Mouse (Mus musculus): Measurements from ENCODE around the gene Fars2. TPM values are rescaled to one million over a fixed set of nuclear protein-coding genes. Genes with fewer than 3 reads are reported as not detected.

Fars2 gene
- total RNA-seq, 1 experiment from 2014 or later, result 25.7 TPM

- no peak for ATAC-seq (replicated peaks; ENCODE audit: insufficient number of reproducible peaks, low FRiP score, low TSS enrichment, poor library complexity, severe bottlenecking)
Observed at GRCm38 (mm10) chr13:36728509-36728908, 611.3 kb downstream of the Fars2 start.

- no peak for ATAC-seq (replicated peaks; ENCODE audit: insufficient number of reproducible peaks, low FRiP score, low TSS enrichment, poor library complexity, severe bottlenecking)
Observed at GRCm38 (mm10) chr13:36729731-36730340, 612.6 kb downstream of the Fars2 start.

- no peak for ATAC-seq (replicated peaks; ENCODE audit: insufficient number of reproducible peaks, low FRiP score, low TSS enrichment, poor library complexity, severe bottlenecking)
Observed at GRCm38 (mm10) chr13:36730341-36730761, 613.1 kb downstream of the Fars2 start.

GRCm38 (mm10) chr13:36731016-36731930, 614.1 kb downstream of the Fars2 start:
- ATAC-seq (replicated peaks; ENCODE audit: insufficient number of reproducible peaks, low FRiP score, low TSS enrichment, poor library complexity, severe bottlenecking), result no peak

- ATAC-seq (replicated peaks; ENCODE audit: insufficient number of reproducible peaks, low FRiP score, low TSS enrichment, poor library complexity, severe bottlenecking), result no peak
Observed at GRCm38 (mm10) chr13:36731931-36732461, 614.8 kb downstream of the Fars2 start.

- no peak for ATAC-seq (replicated peaks; ENCODE audit: insufficient number of reproducible peaks, low FRiP score, low TSS enrichment, poor library complexity, severe bottlenecking)
Observed at GRCm38 (mm10) chr13:36732891-36733490, 615.8 kb downstream of the Fars2 start.

GRCm38 (mm10) chr13:36733566-36733965, 616.4 kb downstream of the Fars2 start:
- ATAC-seq (replicated peaks; ENCODE audit: insufficient number of reproducible peaks, low FRiP score, low TSS enrichment, poor library complexity, severe bottlenecking), result no peak

- ATAC-seq (replicated peaks; ENCODE audit: insufficient number of reproducible peaks, low FRiP score, low TSS enrichment, poor library complexity, severe bottlenecking), result no peak
Observed at GRCm38 (mm10) chr13:36733989-36734690, 616.9 kb downstream of the Fars2 start.

GRCm38 (mm10) chr13:36734731-36735571, 617.7 kb downstream of the Fars2 start, which contains the start of gene Nrn1:
TSS of gene Nrn1 (minus strand) at chr13:36735131.
- no peak for ATAC-seq (replicated peaks; ENCODE audit: insufficient number of reproducible peaks, low FRiP score, low TSS enrichment, poor library complexity, severe bottlenecking)

GRCm38 (mm10) chr13:36735901-36736618, 618.8 kb downstream of the Fars2 start:
- no peak for ATAC-seq (replicated peaks; ENCODE audit: insufficient number of reproducible peaks, low FRiP score, low TSS enrichment, poor library complexity, severe bottlenecking)

- ATAC-seq (replicated peaks; ENCODE audit: insufficient number of reproducible peaks, low FRiP score, low TSS enrichment, poor library complexity, severe bottlenecking), result no peak
Observed at GRCm38 (mm10) chr13:36736619-36736996, 619.4 kb downstream of the Fars2 start.

- ATAC-seq (replicated peaks; ENCODE audit: insufficient number of reproducible peaks, low FRiP score, low TSS enrichment, poor library complexity, severe bottlenecking), result no peak
Observed at GRCm38 (mm10) chr13:36750056-36750455, 632.8 kb downstream of the Fars2 start.

- ATAC-seq (replicated peaks; ENCODE audit: insufficient number of reproducible peaks, low FRiP score, low TSS enrichment, poor library complexity, severe bottlenecking), result no peak
Observed at GRCm38 (mm10) chr13:36751861-36752260, 634.6 kb downstream of the Fars2 start.

- no peak for ATAC-seq (replicated peaks; ENCODE audit: insufficient number of reproducible peaks, low FRiP score, low TSS enrichment, poor library complexity, severe bottlenecking)
Observed at GRCm38 (mm10) chr13:36766801-36767200, 649.6 kb downstream of the Fars2 start.
